Mouse (Mus musculus): Measurements from ENCODE around the gene Chst3. TPM values are rescaled to one million over a fixed set of nuclear protein-coding genes. Genes with fewer than 3 reads are reported as not detected.

The Chst3 gene
- polyA plus RNA-seq, 1 experiment from 2014 or later: 2.5 TPM

- Histone ChIP-seq H3K4me1 (peaks cover 66% of the 10 kb centered on the region), H3K4me2 (no peak overlapping the region), H3K27me3 (no peaks in the 10 kb centered on the region), H3K9ac (no peak overlapping the region), H3K27ac (no peak overlapping the region), H3K36me3 (no peaks in the 10 kb centered on the region), H3K9me3 (no peaks in the 10 kb centered on the region), H3K4me3 (no peak overlapping the region)
- WGBS: 59% methylated on average over 8 of the region's 8 CpGs
- no peak for ATAC-seq (ENCODE audit: borderline replicate concordance, extremely low read depth, low FRiP score, low TSS enrichment)
Measured at GRCm38 (mm10) chr10:60211501-60212005, 7.5 kb downstream of the Chst3 start.

- H3K9me3 ChIP-seq: no peaks in the 10 kb centered on the region
- H3K4me3 ChIP-seq: no peak overlapping the region
- H3K36me3 ChIP-seq: no peaks in the 10 kb centered on the region
- ATAC-seq (ENCODE audit: borderline replicate concordance, extremely low read depth, low FRiP score, low TSS enrichment): no peak
- H3K27me3 ChIP-seq: no peaks in the 10 kb centered on the region
- no peak overlapping the region for H3K27ac ChIP-seq
- H3K9ac ChIP-seq: no peak overlapping the region
- 83% methylated on average over 2 of the region's 2 CpGs for WGBS
- no peak overlapping the region for H3K4me2 ChIP-seq
- peaks cover 68% of the 10 kb centered on the region for H3K4me1 ChIP-seq
Measured at GRCm38 (mm10) chr10:60210468-60210867, 8.6 kb downstream of the Chst3 start.

DNA sequence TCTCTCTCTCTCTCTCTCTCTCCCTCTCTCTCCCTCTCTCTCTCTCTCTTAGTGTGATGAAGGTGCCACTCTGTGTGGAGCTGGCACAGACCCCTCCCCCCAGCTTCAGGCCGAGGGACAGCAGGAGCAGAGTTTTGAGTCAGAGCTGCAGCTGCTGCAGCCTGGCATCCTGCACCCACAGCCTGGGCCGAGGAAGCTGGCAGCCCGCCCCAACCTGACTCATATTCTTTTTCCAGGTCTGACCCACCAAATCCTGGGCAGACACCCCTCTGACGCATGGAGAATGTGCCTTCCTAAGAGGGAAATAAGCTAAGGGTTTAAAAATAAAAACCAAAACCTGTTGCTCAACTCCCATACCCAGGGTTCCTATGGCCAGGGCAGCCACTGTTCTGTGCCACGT lies 9.8 kb downstream of the Chst3 start:
- Histone ChIP-seq H3K27ac (no peak overlapping the region), H3K9me3 (no peaks in the 10 kb centered on the region), H3K36me3 (no peaks in the 10 kb centered on the region), H3K9ac (no peak overlapping the region), H3K4me2 (no peak overlapping the region), H3K4me1 (peaks cover 57% of the 10 kb centered on the region), H3K27me3 (no peaks in the 10 kb centered on the region), H3K4me3 (no peak overlapping the region)
- WGBS: 40% methylated on average over 5 of the region's 5 CpGs
- no peak for ATAC-seq (ENCODE audit: borderline replicate concordance, extremely low read depth, low FRiP score, low TSS enrichment)

DNA sequence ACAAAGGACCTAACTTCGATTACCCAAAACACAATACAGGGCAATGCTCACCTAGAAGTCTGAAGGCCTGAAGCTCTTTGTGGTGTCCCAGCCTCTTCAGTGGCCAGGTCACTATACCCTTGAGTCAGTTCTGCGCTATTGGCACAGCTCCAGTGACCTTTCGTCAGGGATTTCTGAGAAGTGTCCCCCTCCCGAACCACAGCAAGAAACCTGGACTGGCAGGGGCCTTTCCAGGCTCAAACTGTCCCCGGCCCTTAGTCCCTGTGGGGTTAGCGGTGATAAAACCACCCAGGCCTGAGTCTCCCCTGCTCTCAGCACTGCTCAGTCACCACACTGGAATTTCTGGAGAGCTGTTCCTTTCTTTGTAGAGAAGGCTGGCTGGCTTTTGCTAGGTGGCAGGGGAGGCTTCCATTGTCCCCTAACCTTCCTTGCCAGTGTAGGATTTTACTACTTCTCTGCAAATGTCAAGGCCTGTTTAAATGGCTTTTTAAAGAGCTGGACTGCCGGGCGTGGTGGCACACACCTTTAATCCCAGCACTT lies 11.8 kb downstream of the Chst3 start:
- Histone ChIP-seq H3K9ac (no peak overlapping the region), H3K36me3 (no peaks in the 10 kb centered on the region), H3K27ac (peak overlapping the region; percentile 35; the same call in 1 of the 2 replicates), H3K4me1 (peaks cover 54% of the 10 kb centered on the region), H3K4me3 (no peak overlapping the region), H3K9me3 (no peaks in the 10 kb centered on the region), H3K4me2 (no peak overlapping the region), H3K27me3 (no peaks in the 10 kb centered on the region)
- no peak for ATAC-seq (ENCODE audit: borderline replicate concordance, extremely low read depth, low FRiP score, low TSS enrichment)
- WGBS: 68% methylated on average over 8 of the region's 8 CpGs

- Histone ChIP-seq H3K4me1 (peaks cover 48% of the 10 kb centered on the region), H3K4me3 (no peak overlapping the region), H3K27ac (peak overlapping the region; percentile 13; the same call in 1 of the 2 replicates), H3K27me3 (no peaks in the 10 kb centered on the region), H3K4me2 (no peak overlapping the region), H3K9ac (no peak overlapping the region), H3K9me3 (no peaks in the 10 kb centered on the region), H3K36me3 (no peaks in the 10 kb centered on the region)
- 0 out of 2 replicates have a peak, but pooled peaks have one; percentile 15 for ATAC-seq (ENCODE audit: borderline replicate concordance, extremely low read depth, low FRiP score, low TSS enrichment)
- 35% methylated on average over 9 of the region's 9 CpGs for WGBS
Measured at GRCm38 (mm10) chr10:60205601-60206241, 13.3 kb downstream of the Chst3 start.

DNA sequence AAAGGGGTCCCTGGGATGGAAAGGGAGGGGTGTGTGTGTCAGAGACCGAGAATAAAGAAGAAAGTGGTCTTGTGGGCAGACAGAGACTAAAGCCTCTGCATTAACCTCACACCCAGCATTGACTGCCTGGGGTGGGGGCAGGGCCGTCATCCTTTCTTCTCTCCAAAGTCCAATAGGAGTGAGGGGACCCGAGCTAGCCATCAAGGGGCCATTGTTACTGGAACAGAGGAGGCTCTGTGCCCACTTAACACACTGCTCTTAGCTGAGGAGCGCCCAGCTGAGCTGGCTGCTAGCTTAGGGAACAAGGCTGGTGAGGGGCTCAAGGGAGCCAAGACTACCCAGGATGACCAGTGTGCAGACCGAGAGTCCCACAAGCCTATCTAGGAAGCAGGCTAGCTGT lies 16.3 kb downstream of the Chst3 start:
- no peak overlapping the region for H3K4me3 ChIP-seq
- no peaks in the 10 kb centered on the region for H3K27me3 ChIP-seq
- ATAC-seq (ENCODE audit: borderline replicate concordance, extremely low read depth, low FRiP score, low TSS enrichment): 0 out of 2 replicates have a peak, but pooled peaks have one; percentile 17
- peaks cover 41% of the 10 kb centered on the region for H3K4me1 ChIP-seq
- H3K27ac ChIP-seq: peak overlapping the region; percentile 80
- no peak overlapping the region for H3K9ac ChIP-seq
- 50% methylated on average over 5 of the region's 5 CpGs for WGBS
- no peaks in the 10 kb centered on the region for H3K36me3 ChIP-seq
- no peak overlapping the region for H3K4me2 ChIP-seq
- H3K9me3 ChIP-seq: no peaks in the 10 kb centered on the region

DNA sequence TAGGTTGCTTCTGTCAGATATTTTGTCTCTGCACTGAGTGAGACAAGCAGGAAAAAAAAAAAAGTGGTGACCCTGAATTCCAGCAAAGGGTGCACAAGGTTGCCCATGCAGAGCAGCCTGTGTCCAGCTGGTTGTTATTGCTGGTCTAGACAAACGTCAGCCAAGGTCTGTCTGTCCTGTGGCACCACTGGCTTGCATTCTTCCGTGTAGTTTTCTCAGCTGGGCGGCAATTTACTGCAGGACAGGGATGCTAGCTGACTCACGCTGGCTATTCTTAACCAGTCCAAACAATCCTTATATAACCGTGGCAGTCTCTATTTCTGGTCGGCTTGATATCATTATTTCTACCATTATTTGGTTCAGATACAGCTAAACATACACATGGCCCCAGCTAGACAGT lies 18.1 kb downstream of the Chst3 start:
- no peak for ATAC-seq (ENCODE audit: borderline replicate concordance, extremely low read depth, low FRiP score, low TSS enrichment)
- 58% methylated on average over 6 of the region's 6 CpGs for WGBS
- Histone ChIP-seq H3K4me3 (no peak overlapping the region), H3K4me2 (no peak overlapping the region), H3K9ac (no peak overlapping the region), H3K4me1 (peaks cover 42% of the 10 kb centered on the region), H3K9me3 (no peaks in the 10 kb centered on the region), H3K27me3 (no peaks in the 10 kb centered on the region), H3K27ac (no peak overlapping the region), H3K36me3 (no peaks in the 10 kb centered on the region)

DNA sequence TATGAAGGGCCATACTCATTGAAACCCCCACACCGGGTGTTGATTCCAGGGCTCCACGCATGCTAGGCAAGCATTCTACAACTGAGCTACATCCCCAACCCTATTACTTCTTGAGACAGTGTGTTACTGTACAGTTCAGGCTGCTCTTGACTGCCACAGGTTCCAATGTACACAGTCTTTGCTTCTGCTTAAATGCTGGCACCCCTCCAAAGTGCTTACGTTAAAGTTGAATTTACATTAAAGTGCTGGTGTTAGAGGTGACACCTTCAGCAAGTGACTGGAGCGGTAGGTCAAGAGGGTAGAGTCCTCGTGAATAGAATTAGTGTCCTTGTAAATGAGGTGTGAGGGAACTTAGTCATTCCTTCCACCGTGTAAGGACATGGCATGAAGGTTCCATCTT lies 19.7 kb downstream of the Chst3 start:
- H3K4me1 ChIP-seq: peaks cover 53% of the 10 kb centered on the region

DNA sequence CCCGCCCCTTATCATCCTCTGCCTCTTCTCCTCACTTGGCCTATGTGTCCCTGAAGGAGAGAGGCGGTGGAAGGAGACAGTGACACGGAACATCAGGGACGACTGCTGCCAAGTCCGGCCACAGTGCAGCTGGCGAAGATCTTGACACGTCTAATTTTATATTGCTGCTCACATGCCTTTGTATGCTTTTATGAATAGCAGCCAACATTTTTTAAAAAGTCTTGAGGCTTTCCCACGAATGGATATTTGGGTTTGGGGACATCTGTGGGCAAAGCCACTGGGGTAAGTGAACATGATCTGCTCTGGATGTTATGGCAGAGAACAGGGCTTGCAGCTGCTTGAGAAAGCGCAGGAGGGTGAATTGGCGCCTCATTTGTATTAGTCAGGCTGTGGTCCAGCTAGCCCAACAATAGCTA lies 21.6 kb downstream of the Chst3 start:
- H3K9ac ChIP-seq: no peak overlapping the region
- WGBS: 39% methylated on average over 10 of the region's 10 CpGs
- H3K4me1 ChIP-seq: peaks cover 53% of the 10 kb centered on the region
- no peak overlapping the region for H3K4me2 ChIP-seq
- peak; percentile 83 for ATAC-seq (ENCODE audit: borderline replicate concordance, extremely low read depth, low FRiP score, low TSS enrichment)
- no peak overlapping the region for H3K4me3 ChIP-seq
- H3K27ac ChIP-seq: peak overlapping the region; percentile 61
- H3K9me3 ChIP-seq: no peaks in the 10 kb centered on the region
- no peaks in the 10 kb centered on the region for H3K36me3 ChIP-seq
- H3K27me3 ChIP-seq: no peaks in the 10 kb centered on the region

More for the DNA sequence above, 19.7 kb downstream of the Chst3 start:
- Histone ChIP-seq H3K4me3 (no peak overlapping the region), H3K4me2 (no peak overlapping the region), H3K27me3 (no peaks in the 10 kb centered on the region), H3K36me3 (no peaks in the 10 kb centered on the region), H3K9me3 (no peaks in the 10 kb centered on the region), H3K27ac (no peak overlapping the region), H3K9ac (no peak overlapping the region)
- whole genome bisulfite sequencing: 43% methylated on average over 6 of the region's 6 CpGs
- ATAC-seq (ENCODE audit: borderline replicate concordance, extremely low read depth, low FRiP score, low TSS enrichment): no peak

DNA sequence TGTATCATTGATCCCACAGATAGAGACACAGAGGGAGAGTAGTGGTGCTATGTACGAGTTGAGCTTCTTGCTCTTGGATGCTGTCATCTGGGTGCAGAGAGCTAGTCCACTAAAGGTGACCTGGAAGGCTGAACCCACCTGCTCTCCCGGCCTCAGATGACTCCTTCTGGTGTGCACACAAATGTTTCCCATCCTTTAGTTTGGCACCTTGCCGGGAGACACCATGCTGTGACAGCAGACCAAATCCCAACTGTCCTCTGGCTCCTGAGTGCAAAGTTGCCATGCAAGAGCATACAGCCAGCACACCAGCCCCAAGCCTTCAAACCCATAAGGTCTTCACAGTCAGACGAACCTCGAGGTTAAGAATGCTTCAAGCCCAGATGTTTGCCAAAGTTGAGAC lies 22.1 kb downstream of the Chst3 start:
- Histone ChIP-seq H3K9me3 (no peaks in the 10 kb centered on the region), H3K4me3 (no peak overlapping the region), H3K4me1 (peaks cover 54% of the 10 kb centered on the region), H3K27me3 (no peaks in the 10 kb centered on the region), H3K27ac (peak overlapping the region; percentile 61), H3K9ac (no peak overlapping the region), H3K36me3 (no peaks in the 10 kb centered on the region), H3K4me2 (no peak overlapping the region)
- no peak for ATAC-seq (ENCODE audit: borderline replicate concordance, extremely low read depth, low FRiP score, low TSS enrichment)
- 36% methylated on average over 5 of the region's 5 CpGs for WGBS

DNA sequence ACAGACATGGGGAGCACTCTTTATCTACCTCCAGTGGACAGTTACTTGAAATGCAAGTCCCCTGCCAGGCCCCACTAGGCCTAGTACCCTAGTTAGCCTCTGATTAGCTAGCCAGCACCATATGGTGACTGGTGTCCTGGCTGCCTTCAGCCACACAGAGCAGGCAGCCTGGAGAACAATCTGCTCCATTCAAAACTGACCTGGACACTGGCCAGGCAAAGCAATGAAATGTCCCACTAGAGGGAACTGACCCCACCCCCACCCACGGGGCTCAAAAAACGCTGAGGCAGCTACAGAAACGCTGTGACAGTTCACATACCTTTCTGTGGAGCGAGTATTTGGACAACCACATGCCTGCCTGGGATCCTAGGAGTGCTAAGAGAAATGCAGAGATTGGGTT lies 24.0 kb downstream of the Chst3 start:
- no peak overlapping the region for H3K4me2 ChIP-seq
- peak overlapping the region; percentile 63 for H3K27ac ChIP-seq
- ATAC-seq (ENCODE audit: borderline replicate concordance, extremely low read depth, low FRiP score, low TSS enrichment): no peak
- 10% methylated on average over 4 of the region's 4 CpGs for WGBS
- peaks cover 59% of the 10 kb centered on the region for H3K4me1 ChIP-seq
- H3K27me3 ChIP-seq: no peaks in the 10 kb centered on the region
- H3K9ac ChIP-seq: no peak overlapping the region
- H3K36me3 ChIP-seq: no peaks in the 10 kb centered on the region
- H3K9me3 ChIP-seq: no peaks in the 10 kb centered on the region
- H3K4me3 ChIP-seq: no peak overlapping the region
